Mouse (Mus musculus): ENCODE measurements around the gene Zfp541. TPM values are rescaled to one million over a fixed set of nuclear protein-coding genes. Genes with fewer than 3 reads are reported as not detected.
A peak's percentile ranks its signal among the peaks of the same experiment; 100 is the strongest.

Gene Zfp541
- total RNA-seq, 1 experiment from 2014 or later: 0.70 TPM

DNA sequence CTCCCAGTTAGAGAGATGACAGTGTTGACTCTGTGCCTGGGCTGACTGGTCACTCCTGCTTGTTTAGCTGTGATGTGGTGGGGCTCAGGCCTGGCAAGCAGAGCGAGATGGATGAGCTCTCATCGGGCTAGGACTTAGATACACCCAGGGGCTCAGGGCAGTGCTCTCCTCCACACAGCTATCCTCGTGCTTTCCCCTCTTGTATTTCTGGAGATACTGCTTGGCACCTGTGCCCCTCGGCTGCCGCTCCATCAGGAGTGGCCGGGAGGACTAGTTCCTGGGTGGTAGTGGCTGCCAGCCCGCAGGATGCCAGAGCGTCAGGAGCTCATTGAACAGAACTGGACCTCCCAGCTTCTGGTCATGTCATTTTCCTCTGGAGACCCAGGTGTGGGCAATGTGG lies 48.5 kb downstream of the Zfp541 start:
- ATAC-seq (ENCODE audit: extremely low read depth, insufficient number of reproducible peaks, low FRiP score, poor library complexity, severe bottlenecking): no peak

DNA sequence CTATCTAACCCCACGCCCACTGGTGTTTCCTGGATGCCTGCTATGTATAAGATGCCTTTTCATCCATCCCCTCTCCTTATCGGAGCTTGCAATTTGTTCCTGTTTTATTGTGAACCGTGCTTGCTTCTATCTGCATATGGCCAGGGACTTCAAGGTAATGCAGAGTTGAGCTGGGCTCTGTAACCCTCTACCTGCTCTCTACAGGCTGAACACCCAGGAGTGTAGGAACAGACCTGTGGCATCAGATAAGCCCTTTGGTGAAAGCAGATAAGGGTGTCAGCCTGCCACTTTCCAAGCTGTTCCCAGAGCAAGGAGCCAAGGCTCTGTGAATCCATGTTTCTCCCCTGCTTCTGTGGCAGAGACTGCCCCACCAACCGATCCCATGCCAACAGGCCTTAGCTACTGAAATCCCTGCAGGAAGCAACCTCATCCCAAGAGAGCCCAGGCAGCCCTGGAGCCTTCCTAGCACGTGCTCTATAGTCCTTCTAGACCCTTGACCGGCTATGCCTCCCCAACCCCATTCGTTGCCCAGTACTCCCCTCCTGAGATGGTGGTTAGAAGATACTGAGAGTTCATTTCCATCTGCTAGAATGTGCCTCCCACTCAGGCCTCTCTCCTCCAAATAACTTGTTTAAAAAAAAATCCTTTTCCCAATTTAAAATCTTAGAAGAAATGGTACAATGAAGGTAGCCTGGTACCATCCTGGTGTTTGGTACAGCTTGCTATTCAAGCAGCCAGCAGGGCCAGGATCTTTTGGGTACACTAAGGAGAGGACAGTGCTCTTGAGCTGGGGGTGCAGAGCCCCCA lies 49.9 kb downstream of the Zfp541 start:
- no peak for ATAC-seq (ENCODE audit: extremely low read depth, insufficient number of reproducible peaks, low FRiP score, poor library complexity, severe bottlenecking)

DNA sequence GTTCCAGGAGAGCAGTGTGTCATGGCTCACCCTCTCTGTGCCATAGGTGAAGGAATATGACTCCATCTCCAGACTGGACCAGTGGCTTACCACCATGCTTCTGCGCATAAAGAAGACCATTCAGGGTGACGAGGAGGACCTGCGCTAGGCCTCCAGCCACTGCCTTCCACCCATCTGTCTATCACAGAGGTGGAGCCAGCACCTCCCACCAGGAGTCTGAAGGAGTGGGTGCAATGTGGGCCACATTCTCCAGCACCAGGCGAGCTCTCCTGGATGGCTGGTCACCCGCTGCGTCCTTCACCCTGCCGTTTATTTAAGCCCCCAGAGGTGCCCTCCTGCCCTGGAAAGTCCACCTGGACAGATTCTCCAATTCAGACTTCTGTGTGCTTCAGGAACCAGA lies 54.8 kb downstream of the Zfp541 start:
- ATAC-seq (ENCODE audit: extremely low read depth, insufficient number of reproducible peaks, low FRiP score, poor library complexity, severe bottlenecking): no peak

- no peak for ATAC-seq (ENCODE audit: extremely low read depth, insufficient number of reproducible peaks, low FRiP score, poor library complexity, severe bottlenecking)
Observed at GRCm38 (mm10) chr7:16117100-16117499, 55.5 kb downstream of the Zfp541 start.

GRCm38 (mm10) chr7:16119569-16120261 lies 58.1 kb downstream of the Zfp541 start, which contains the start of gene Kptn:
Kptn (plus strand) TSS chr7:16119895.
- ATAC-seq (ENCODE audit: extremely low read depth, insufficient number of reproducible peaks, low FRiP score, poor library complexity, severe bottlenecking): peak; percentile 73

DNA sequence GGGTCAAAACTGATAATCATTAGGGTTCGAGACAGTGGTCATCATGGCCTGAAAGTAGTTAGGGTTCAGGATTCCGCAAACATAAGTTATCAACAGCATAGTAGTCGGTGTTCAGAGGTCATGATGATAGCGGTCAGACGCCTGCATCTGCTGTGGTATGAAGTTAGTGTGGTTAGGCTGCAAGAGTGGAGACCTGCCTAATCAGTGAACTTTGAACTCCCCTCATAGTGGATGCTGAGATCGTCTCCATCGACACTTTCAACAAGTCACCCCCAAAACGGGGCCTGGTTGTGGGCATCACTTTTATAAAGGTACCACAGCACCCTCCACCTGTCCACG lies 58.6 kb downstream of the Zfp541 start:
- no peak for ATAC-seq (ENCODE audit: extremely low read depth, insufficient number of reproducible peaks, low FRiP score, poor library complexity, severe bottlenecking)

DNA sequence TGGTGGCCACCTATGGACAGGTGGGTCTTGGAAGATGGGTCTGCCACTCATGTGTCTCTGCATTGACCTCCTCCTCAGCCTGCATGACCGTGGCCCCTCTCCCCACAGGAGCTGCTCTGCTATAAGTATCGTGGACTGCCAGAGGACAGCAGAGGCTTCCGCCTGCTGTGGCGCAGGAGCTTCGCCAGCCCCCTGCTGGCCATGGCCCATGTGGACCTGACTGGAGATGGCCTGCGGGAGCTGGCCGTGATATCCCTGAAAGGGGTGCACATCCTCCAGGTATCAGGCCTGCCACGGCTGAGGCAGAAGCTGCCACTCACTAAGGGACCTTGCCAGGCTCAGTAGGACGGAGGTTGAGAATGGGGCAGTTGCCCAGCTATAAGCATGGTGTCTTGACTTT lies 64.2 kb downstream of the Zfp541 start:
- no peak for ATAC-seq (ENCODE audit: extremely low read depth, insufficient number of reproducible peaks, low FRiP score, poor library complexity, severe bottlenecking)

- no peak for ATAC-seq (ENCODE audit: extremely low read depth, insufficient number of reproducible peaks, low FRiP score, poor library complexity, severe bottlenecking)
Observed at GRCm38 (mm10) chr7:16128344-16128743, 66.7 kb downstream of the Zfp541 start.

DNA sequence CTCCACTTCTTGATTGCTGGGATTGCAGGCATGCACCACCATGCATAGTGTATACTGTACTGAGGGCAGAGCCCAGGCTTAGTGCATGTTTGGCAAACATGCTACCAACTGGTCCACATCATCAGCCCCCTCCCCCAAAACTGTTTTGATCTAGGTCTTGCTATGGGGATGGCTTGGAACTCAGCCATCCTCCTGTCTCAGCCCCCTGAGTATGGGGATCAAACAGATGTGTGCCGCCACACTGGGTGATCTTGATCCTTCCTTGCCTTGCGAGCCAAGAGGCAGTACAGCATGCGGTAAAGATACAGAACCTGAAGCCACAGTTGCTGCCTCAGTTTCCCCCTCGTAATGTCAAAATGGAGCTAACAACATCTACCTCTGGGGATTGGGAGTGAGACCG lies 67.3 kb downstream of the Zfp541 start:
- no peak for ATAC-seq (ENCODE audit: extremely low read depth, insufficient number of reproducible peaks, low FRiP score, poor library complexity, severe bottlenecking)

- no peak; the same call in 1 of the 2 replicates for ATAC-seq (ENCODE audit: extremely low read depth, insufficient number of reproducible peaks, low FRiP score, poor library complexity, severe bottlenecking)
Observed at GRCm38 (mm10) chr7:16129421-16129845, 67.8 kb downstream of the Zfp541 start, which contains the start of gene Slc8a2. Slc8a2 (plus strand) TSS chr7:16129826.

GRCm38 (mm10) chr7:16129846-16130691 lies 68.5 kb downstream of the Zfp541 start:
- ATAC-seq (ENCODE audit: extremely low read depth, insufficient number of reproducible peaks, low FRiP score, poor library complexity, severe bottlenecking): no peak

- ATAC-seq (ENCODE audit: extremely low read depth, insufficient number of reproducible peaks, low FRiP score, poor library complexity, severe bottlenecking): no peak
Observed at GRCm38 (mm10) chr7:16130956-16131634, 69.5 kb downstream of the Zfp541 start.

GRCm38 (mm10) chr7:16132161-16132581 lies 70.6 kb downstream of the Zfp541 start:
- no peak for ATAC-seq (ENCODE audit: extremely low read depth, insufficient number of reproducible peaks, low FRiP score, poor library complexity, severe bottlenecking)

- no peak for ATAC-seq (ENCODE audit: extremely low read depth, insufficient number of reproducible peaks, low FRiP score, poor library complexity, severe bottlenecking)
Observed at GRCm38 (mm10) chr7:16132926-16133325, 71.3 kb downstream of the Zfp541 start.

DNA sequence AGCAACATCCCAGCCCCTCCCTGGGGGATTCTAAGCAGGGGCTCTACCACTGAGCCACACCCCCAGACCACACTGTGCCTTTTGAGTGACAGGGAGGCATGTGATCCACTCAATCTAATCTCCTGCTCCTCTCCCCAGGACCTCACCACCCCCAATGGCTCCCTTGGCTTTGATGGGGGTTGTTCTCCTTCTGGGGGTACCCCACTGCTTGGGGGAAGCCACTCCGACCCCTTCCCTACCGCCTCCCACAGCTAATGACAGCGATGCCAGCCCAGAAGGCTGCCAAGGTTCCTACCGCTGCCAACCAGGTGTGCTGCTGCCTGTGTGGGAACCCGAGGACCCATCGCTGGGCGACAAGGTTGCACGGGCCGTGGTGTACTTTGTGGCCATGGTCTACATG lies 72.1 kb downstream of the Zfp541 start:
- no peak for ATAC-seq (ENCODE audit: extremely low read depth, insufficient number of reproducible peaks, low FRiP score, poor library complexity, severe bottlenecking)

- no peak for ATAC-seq (ENCODE audit: extremely low read depth, insufficient number of reproducible peaks, low FRiP score, poor library complexity, severe bottlenecking)
Observed at GRCm38 (mm10) chr7:16134951-16135392, 73.4 kb downstream of the Zfp541 start.
